Comparison of ENCODE assay signal across 8 mouse cellular contexts in genomic region chr14:60554222-60554740, GRCm38 (mm10).
DNase-seq lines count a peak whose midpoint lies in the region; ATAC-seq and TF ChIP-seq lines count a peak whose summit lies in the region.

No protein-coding gene starts in this region.

- peaks cover 16% of the 10 kb centered on the region for H3K4me1 ChIP-seq in forebrain, postnatal 0 days (ENCODE audit: insufficient read depth)
- 0 out of 2 replicates have a peak, but pooled peaks cover 3% of the 10 kb centered on the region for H3K4me1 ChIP-seq in stomach, embryonic 14.5 days (ENCODE audit: control insufficient read depth, insufficient read depth, low read length)

- peak overlapping the region; percentile 72 for H3K27ac ChIP-seq in forebrain, postnatal 0 days (ENCODE audit: low read depth, low read length)
- H3K27ac ChIP-seq in stomach, embryonic 14.5 days (ENCODE audit: low read length), result no peak overlapping the region

- H3K9ac ChIP-seq in forebrain, postnatal 0 days, result 0 out of 2 replicates have a peak overlapping the region, but pooled peaks have one; percentile 6
- no peak overlapping the region for H3K9ac ChIP-seq in stomach, embryonic 14.5 days (replicated peaks; ENCODE audit: low read depth, low read length)

- peak; percentile 2 to 8 for DNase-seq in cerebellum, adult 18-20 months
- DNase-seq in cerebellum, postnatal 36 days, result no peak
- peak; percentile 94 for DNase-seq in forebrain, postnatal 0 days
- DNase-seq in kidney, postnatal 25 days, result peak; percentile 68 to 86
- DNase-seq in lung, postnatal 25 days (ENCODE audit: low spot score), result peak; percentile 10
- no peak for DNase-seq in urinary bladder, postnatal 10 days (ENCODE audit: low spot score)
- DNase-seq in ovary, postnatal 14 days (ENCODE audit: low spot score), result no peak

- H3K36me3 ChIP-seq in forebrain, postnatal 0 days (ENCODE audit: insufficient read depth), result no peaks in the 10 kb centered on the region
- H3K36me3 ChIP-seq in stomach, embryonic 14.5 days (ENCODE audit: control insufficient read depth, insufficient read depth, low read length), result no peaks in the 10 kb centered on the region

- TF ChIP-seq CTCF in forebrain, postnatal 0 days (IDR thresholded peaks at IDR 0.05; ENCODE audit: low read depth), result peak; percentile 49

- H3K4me2 ChIP-seq in forebrain, postnatal 0 days (ENCODE audit: low read depth), result peak overlapping the region; percentile 35
- no peak overlapping the region for H3K4me2 ChIP-seq in stomach, embryonic 14.5 days (replicated peaks; ENCODE audit: low read depth, low read length)

- under 1% methylated on average over 6 of the region's 6 CpGs for WGBS in forebrain, postnatal 0 days
- 25% methylated on average over 6 of the region's 6 CpGs for WGBS in stomach, embryonic 14.5 days

- H3K4me3 ChIP-seq in forebrain, postnatal 0 days (ENCODE audit: low read depth, low read length), result no peak overlapping the region
- H3K4me3 ChIP-seq in stomach, embryonic 14.5 days (ENCODE audit: low read depth, low read length), result no peak overlapping the region

- no peaks in the 10 kb centered on the region for H3K9me3 ChIP-seq in forebrain, postnatal 0 days (ENCODE audit: low read length)
- no peaks in the 10 kb centered on the region for H3K9me3 ChIP-seq in stomach, embryonic 14.5 days (ENCODE audit: control insufficient read depth, low read depth, low read length)

- no peaks in the 10 kb centered on the region for H3K27me3 ChIP-seq in forebrain, postnatal 0 days (ENCODE audit: insufficient read depth, low read length)
- no peaks in the 10 kb centered on the region for H3K27me3 ChIP-seq in stomach, embryonic 14.5 days (ENCODE audit: control insufficient read depth, insufficient read depth, low read length)

- ATAC-seq in forebrain, postnatal 0 days, result peak; percentile 98
- 0 out of 2 replicates have a peak, but pooled peaks have one; percentile 23 for ATAC-seq in stomach, embryonic 14.5 days (ENCODE audit: insufficient number of reproducible peaks, insufficient read depth, low FRiP score, low read depth)

Comparison
In these comparisons a context has a peak if more than half of its experiments do, and no peak if none do; other contexts are left out.
1. DNase-seq: peak in cerebellum, adult 18-20 months (2 of 2), forebrain, postnatal 0 days (single experiment), kidney, postnatal 25 days (2 of 2) and lung, postnatal 25 days (single experiment); none in cerebellum, postnatal 36 days (0 of 2), urinary bladder, postnatal 10 days (single experiment) and ovary, postnatal 14 days (single experiment).